Mouse (Mus musculus) myocyte (in vitro differentiated cells): ENCODE data around the gene Zfhx3. TPM values are rescaled to one million over a fixed set of nuclear protein-coding genes. Genes with fewer than 3 reads are reported as not detected.

ENCODE experiments used
- H3K27me3 ChIP-seq: one replicate; pipeline ENCODE4 v1.6.1; 2011; ENCODE audit not compliant: control insufficient read depth, insufficient read depth, insufficient read length
- H3K36me3 ChIP-seq: one replicate; pipeline ENCODE4 v1.6.1; 2011; ENCODE audit not compliant: control insufficient read depth, insufficient read depth
- H3K4me2 ChIP-seq: one replicate; pipeline ENCODE4 v1.6.1; 2011; ENCODE audit warnings: low read depth, control low read depth
- H3K4me3 ChIP-seq: one replicate; pipeline ENCODE4 v1.5.1; 2011; ENCODE audit warnings: mild to moderate bottlenecking, control low read depth, moderate library complexity
- H3K79me2 ChIP-seq: one replicate; pipeline ENCODE4 v1.6.1; 2011; ENCODE audit not compliant: control insufficient read depth, insufficient read depth
- H3ac ChIP-seq: one replicate; pipeline ENCODE4 v1.6.1; 2011; ENCODE audit not compliant: control insufficient read depth, insufficient read length
- CEBPB ChIP-seq: IDR thresholded peaks from 2 replicates; pipeline ENCODE4 v1.6.1; 2011; ENCODE audit warnings: mild to moderate bottlenecking, moderate library complexity; ENCODE audit not compliant: poor library complexity, insufficient read depth, severe bottlenecking
- E2F4 ChIP-seq: IDR thresholded peaks from one replicate; pipeline ENCODE4 v1.6.1; 2011; ENCODE audit warnings: mild to moderate bottlenecking, control low read depth, moderate library complexity; ENCODE audit not compliant: insufficient read depth
- MAX ChIP-seq: IDR thresholded peaks from one replicate; pipeline ENCODE4 v1.6.1; 2011; ENCODE audit warnings: low read depth, mild to moderate bottlenecking, control low read depth
- MYOD1 ChIP-seq, 3 experiments: IDR thresholded peaks; one replicate each; pipeline ENCODE4 v1.6.1; 2011; ENCODE audit warnings: control low read depth in 2 of 3, low read depth in 2 of 3, mild to moderate bottlenecking in 2 of 3, moderate library complexity in 1 of 3; ENCODE audit not compliant: insufficient read length in 2 of 3, control insufficient read depth in 1 of 3
- MYOG ChIP-seq, 3 experiments: IDR thresholded peaks; one replicate each; pipeline ENCODE4 v1.6.1; 2011; ENCODE audit warnings: control low read depth in 2 of 3, low read depth in 2 of 3, mild to moderate bottlenecking in 2 of 3; ENCODE audit not compliant: insufficient read length in 2 of 3, control insufficient read depth in 1 of 3, insufficient read depth in 1 of 3
- POLR2A ChIP-seq: IDR thresholded peaks from one replicate; pipeline ENCODE4 v1.6.1; 2011; ENCODE audit warnings: low read depth, mild to moderate bottlenecking, control low read depth, moderate library complexity; ENCODE audit not compliant: insufficient read length
- POLR2AphosphoS2 ChIP-seq: IDR thresholded peaks from one replicate; pipeline ENCODE4 v1.6.1; 2011; ENCODE audit warnings: low read depth, control low read depth; ENCODE audit not compliant: insufficient read length
- REST ChIP-seq: IDR thresholded peaks from one replicate; pipeline ENCODE4 v1.6.1; 2011; ENCODE audit warnings: mild to moderate bottlenecking, control low read depth, moderate library complexity; ENCODE audit not compliant: insufficient read depth, insufficient read length
- SRF ChIP-seq: IDR thresholded peaks from one replicate; pipeline ENCODE4 v1.6.1; 2011; ENCODE audit warnings: low read depth; ENCODE audit not compliant: control insufficient read depth, insufficient read length
- TCF12 ChIP-seq: IDR thresholded peaks from one replicate; pipeline ENCODE4 v1.6.1; 2011; ENCODE audit warnings: mild to moderate bottlenecking, control low read depth; ENCODE audit not compliant: poor library complexity, insufficient read depth, severe bottlenecking
- TCF3 ChIP-seq: IDR thresholded peaks from one replicate; pipeline ENCODE4 v1.6.1; 2011; ENCODE audit warnings: low read depth, control low read depth; ENCODE audit not compliant: insufficient read length
- USF1 ChIP-seq: IDR thresholded peaks from one replicate; pipeline ENCODE4 v1.6.1; 2011; ENCODE audit warnings: low read depth, mild to moderate bottlenecking, control low read depth, moderate library complexity
- polyA plus RNA-seq: library from polyadenylated mRNA; unstranded; fragments of >200 nt; fragmentation: generic; extraction: Trizol; gene quantifications from one replicate; pipeline ENCODE4 v1.2.1, GENCODE M21; 2012; ENCODE audit warnings: missing spikeins

The Zfhx3 gene
- polyA plus RNA-seq, 1 experiment = 3.0 TPM

DNA sequence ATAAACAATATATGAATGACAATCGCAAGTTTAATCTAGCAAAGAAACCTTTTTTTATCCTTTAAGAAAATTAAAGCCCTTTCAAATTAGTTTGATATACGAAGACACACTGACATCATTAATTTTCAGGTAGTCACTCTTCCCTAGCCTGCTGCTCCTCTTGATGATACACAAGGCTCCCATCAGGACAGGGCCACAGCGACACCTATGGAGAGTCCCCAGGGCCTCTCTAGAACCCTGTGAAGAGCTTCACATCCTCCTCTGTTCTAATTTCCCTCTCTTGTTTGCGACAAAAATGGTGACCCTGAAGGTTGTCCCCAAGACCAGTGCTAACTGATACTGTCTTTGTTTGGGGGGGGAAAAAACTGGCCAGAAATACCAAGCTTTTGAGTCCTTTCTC, 144.5 kb downstream of the Zfhx3 start:
- Histone ChIP-seq H3K27me3 (no peaks in the 10 kb centered on the region), H3ac (no peak overlapping the region), H3K36me3 (no peaks in the 10 kb centered on the region), H3K4me3 (no peak overlapping the region), H3K4me2 (no peak overlapping the region), H3K79me2 (no peaks in the 10 kb centered on the region)
- TF ChIP-seq POLR2A (no peak), MYOD1 (IDR thresholded peaks at IDR 0.05; ENCODE audit: control insufficient read depth in 1 of 3, insufficient read length in 2 of 3, low read depth in 2 of 3) (no peak), USF1 (no peak), SRF (no peak), MAX (no peak), REST (no peak), E2F4 (no peak), POLR2AphosphoS2 (no peak)

DNA sequence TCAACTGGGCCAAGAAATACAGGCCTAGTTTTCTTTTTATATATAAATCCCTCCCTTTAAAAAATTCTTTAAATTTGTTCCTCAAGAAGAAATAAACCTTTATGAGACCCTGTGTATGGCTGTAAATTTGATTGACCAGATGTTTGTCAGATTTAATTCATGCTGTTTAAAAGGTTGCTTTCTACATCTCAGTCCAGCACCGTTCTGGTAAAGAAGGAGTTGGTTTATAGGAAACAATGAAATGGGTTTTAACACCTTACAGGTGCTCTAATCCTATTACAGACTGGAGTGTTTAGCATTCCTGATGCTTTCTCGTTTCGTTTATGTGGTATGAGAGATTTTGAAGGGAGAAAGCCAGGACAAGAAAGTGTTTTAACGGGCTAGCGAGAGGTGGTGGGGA, 147.2 kb downstream of the Zfhx3 start:
- Histone ChIP-seq H3ac (no peak overlapping the region), H3K4me2 (no peak overlapping the region), H3K4me3 (no peak overlapping the region), H3K36me3 (no peaks in the 10 kb centered on the region), H3K27me3 (no peaks in the 10 kb centered on the region), H3K79me2 (no peaks in the 10 kb centered on the region)
- TF ChIP-seq SRF = no peak
- no peak for TF ChIP-seq MYOG (IDR thresholded peaks at IDR 0.05; ENCODE audit: control insufficient read depth in 1 of 3, insufficient read depth in 1 of 3, insufficient read length in 2 of 3, low read depth in 2 of 3)
- TF ChIP-seq TCF3 = no peak

DNA sequence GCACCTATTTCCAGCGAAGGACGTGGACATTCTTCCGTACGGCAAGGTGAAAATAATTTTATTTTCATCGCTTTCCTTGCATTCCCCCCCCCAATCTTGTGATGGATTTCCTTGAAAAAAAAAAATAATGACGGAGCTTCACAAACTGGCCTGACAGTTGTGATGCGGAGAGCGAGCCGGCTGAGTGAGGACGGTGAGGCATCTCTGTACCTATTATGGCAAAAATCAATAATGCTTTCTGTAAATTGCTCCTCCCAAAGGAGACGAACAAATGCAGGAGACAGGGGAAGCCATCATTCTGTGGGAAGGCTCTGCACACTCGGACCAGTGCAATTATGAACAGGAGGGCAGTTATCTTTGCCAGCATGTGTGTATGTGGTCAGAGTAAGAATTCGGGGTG, 156.2 kb downstream of the Zfhx3 start:
- no peak overlapping the region for H3K4me3 ChIP-seq
- H3K27me3 ChIP-seq = no peaks in the 10 kb centered on the region
- H3K79me2 ChIP-seq = no peaks in the 10 kb centered on the region
- H3K36me3 ChIP-seq = no peaks in the 10 kb centered on the region
- no peak overlapping the region for H3K4me2 ChIP-seq
- no peak overlapping the region for H3ac ChIP-seq
- no peak for TF ChIP-seq E2F4
- TF ChIP-seq CEBPB = no peak
- no peak for TF ChIP-seq TCF3
- no peak for TF ChIP-seq MYOG (IDR thresholded peaks at IDR 0.05; ENCODE audit: control insufficient read depth in 1 of 3, insufficient read depth in 1 of 3, insufficient read length in 2 of 3, low read depth in 2 of 3)
- TF ChIP-seq MYOD1 (IDR thresholded peaks at IDR 0.05; ENCODE audit: control insufficient read depth in 1 of 3, insufficient read length in 2 of 3, low read depth in 2 of 3) = no peak
- no peak for TF ChIP-seq USF1
- no peak for TF ChIP-seq POLR2A
- no peak for TF ChIP-seq SRF
- TF ChIP-seq TCF12 = no peak
- TF ChIP-seq POLR2AphosphoS2 = no peak

DNA sequence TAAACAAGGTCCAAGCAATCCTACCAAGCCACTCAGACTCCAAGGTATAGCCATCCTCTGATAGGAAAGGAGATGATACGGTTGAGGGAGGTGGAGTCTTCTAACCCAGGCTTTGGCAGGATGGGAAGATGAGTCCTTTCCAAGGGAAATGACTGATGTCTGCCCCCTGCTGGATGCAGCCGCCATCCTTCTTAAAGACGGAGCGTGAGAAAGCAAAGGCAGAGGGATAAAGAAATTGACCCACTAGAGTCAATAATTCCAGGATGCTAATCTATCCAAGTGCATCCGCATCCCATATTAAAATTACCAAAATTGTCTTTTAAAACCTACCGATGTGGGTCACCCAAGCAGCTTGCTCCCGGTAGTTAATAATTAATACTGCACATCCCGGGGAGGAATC, 158.7 kb downstream of the Zfhx3 start:
- H3K4me2 ChIP-seq = no peak overlapping the region
- H3K27me3 ChIP-seq = no peaks in the 10 kb centered on the region
- no peak overlapping the region for H3ac ChIP-seq
- no peak overlapping the region for H3K4me3 ChIP-seq
- no peaks in the 10 kb centered on the region for H3K79me2 ChIP-seq
- H3K36me3 ChIP-seq = no peaks in the 10 kb centered on the region
- TF ChIP-seq USF1 = no peak
- TF ChIP-seq MYOG (IDR thresholded peaks at IDR 0.05; ENCODE audit: control insufficient read depth in 1 of 3, insufficient read depth in 1 of 3, insufficient read length in 2 of 3, low read depth in 2 of 3) = no peak
- TF ChIP-seq MYOD1 (IDR thresholded peaks at IDR 0.05; ENCODE audit: control insufficient read depth in 1 of 3, insufficient read length in 2 of 3, low read depth in 2 of 3) = no peak
- no peak for TF ChIP-seq CEBPB

DNA sequence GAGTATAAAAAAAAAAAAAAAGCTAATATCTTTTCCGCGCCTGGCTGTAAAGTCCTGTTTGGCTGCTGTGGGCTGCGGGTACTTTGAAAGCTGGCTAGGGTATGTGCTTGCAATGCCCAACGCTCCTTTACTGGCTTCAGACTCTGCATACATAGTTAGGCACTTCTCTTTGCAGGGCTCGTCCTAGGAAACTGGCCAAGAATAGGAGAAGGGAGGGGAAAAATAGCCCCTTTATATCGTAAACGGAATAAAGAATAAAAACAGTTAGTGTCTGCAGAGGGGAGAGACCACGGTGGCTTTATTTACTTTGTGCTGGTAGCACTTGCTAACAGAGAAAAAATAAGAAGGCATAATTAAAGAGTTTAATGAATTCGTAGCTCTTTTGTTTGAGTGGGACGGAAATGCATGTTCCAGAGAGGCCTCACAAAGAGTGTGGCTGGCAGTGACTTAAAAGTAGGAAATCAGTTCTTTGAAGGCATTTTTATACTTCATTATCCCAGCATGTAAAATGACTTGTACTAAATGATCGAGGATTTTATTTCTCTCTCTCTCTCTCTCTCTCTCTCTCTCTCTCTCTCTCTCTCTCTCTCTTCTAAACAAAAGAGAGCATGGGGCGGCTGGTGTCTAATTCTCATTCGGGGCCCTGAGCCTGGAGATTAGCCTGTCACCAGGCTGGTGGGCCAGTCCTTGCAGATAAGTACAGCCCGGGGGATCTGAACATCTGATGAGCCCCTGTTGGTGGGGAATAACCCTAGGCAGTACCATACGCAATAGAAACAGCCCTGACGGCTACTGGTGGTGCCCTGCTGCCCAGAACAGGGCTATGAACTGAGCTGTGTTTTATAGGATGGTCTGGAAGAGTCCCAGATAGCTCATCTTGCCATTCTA, 159.8 kb downstream of the Zfhx3 start:
- Histone ChIP-seq H3K4me2 (no peak overlapping the region), H3K79me2 (no peaks in the 10 kb centered on the region), H3K4me3 (no peak overlapping the region), H3K27me3 (no peaks in the 10 kb centered on the region), H3ac (no peak overlapping the region), H3K36me3 (no peaks in the 10 kb centered on the region)
- no peak for TF ChIP-seq MYOG (IDR thresholded peaks at IDR 0.05; ENCODE audit: control insufficient read depth in 1 of 3, insufficient read depth in 1 of 3, insufficient read length in 2 of 3, low read depth in 2 of 3)
- no peak for TF ChIP-seq POLR2AphosphoS2
- no peak for TF ChIP-seq USF1
- no peak for TF ChIP-seq MAX
- no peak for TF ChIP-seq SRF
- TF ChIP-seq REST = no peak
- no peak for TF ChIP-seq CEBPB
- TF ChIP-seq TCF12 = no peak
- TF ChIP-seq E2F4 = no peak
- no peak for TF ChIP-seq MYOD1 (IDR thresholded peaks at IDR 0.05; ENCODE audit: control insufficient read depth in 1 of 3, insufficient read length in 2 of 3, low read depth in 2 of 3)
- TF ChIP-seq POLR2A = no peak
- TF ChIP-seq TCF3 = no peak
